ENCODE assay signal across 17 mouse cellular contexts in the genomic region with DNA sequence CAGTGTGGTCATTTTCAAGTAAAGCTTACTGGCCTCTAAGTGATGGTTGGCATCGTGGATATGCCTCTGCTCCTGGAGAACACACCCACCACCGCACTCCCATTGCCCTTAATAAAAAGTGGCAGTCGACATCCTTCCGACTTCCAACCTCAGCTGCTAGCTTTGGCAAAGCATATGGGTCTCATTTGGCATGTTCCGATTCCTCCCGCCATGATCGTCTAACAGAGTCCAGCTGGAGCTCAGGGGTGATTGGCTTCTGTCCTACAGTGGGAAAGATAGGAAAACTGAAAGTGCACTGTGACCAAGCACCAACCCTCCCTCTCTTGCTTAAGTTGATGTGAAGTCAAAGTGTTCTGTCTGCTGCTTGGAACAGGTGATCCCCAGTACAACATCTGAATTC.
"Had no signal": no experiment of that assay in that cellular context is flagged by ENCODE, and none has a peak within 500 bp of the region (broad histone marks: within the 10 kb centered on the region; RNA-seq: fewer than 3 reads in every experiment).

No protein-coding gene starts in this region.

- H3K4me1 ChIP-seq: liver, embryonic 12.5 days had no signal

- H3K9me3 ChIP-seq: limb, embryonic 15.5 days; liver, embryonic 12.5 days; midbrain, embryonic 10.5 days; neural tube, embryonic 13.5 days had no signal

- H3K4me3 ChIP-seq: limb, embryonic 15.5 days; liver, embryonic 12.5 days; midbrain, embryonic 10.5 days; neural tube, embryonic 13.5 days had no signal

- H3K27me3 ChIP-seq: liver, embryonic 12.5 days; neural tube, embryonic 13.5 days had no signal

- H3K27ac ChIP-seq: kidney, postnatal 0 days; limb, embryonic 15.5 days; liver, embryonic 12.5 days; midbrain, embryonic 10.5 days; neural tube, embryonic 13.5 days had no signal

- H3K9ac ChIP-seq: limb, embryonic 15.5 days; liver, embryonic 12.5 days; lung, embryonic 14.5 days; neural tube, embryonic 13.5 days had no signal

- DNase-seq: kidney, postnatal 36 days; layer of hippocampus, adult 9-11 months; layer of hippocampus, postnatal 36 days; lung, embryonic 14.5 days; lung, postnatal 10 days; lung, postnatal 4 days; midbrain, embryonic 14.5 days; retina, postnatal 1 day; right cerebral cortex, postnatal 4 days; spleen, adult 18-20 months; thymus, adult 18-20 months; thymus, postnatal 14 days had no signal

- H3K36me3 ChIP-seq: limb, embryonic 15.5 days; liver, embryonic 12.5 days; midbrain, embryonic 10.5 days; neural tube, embryonic 13.5 days had no signal

- H3K4me2 ChIP-seq: limb, embryonic 15.5 days; liver, embryonic 12.5 days; lung, embryonic 14.5 days; neural tube, embryonic 13.5 days had no signal

- ATAC-seq: liver, embryonic 12.5 days had no signal
